Mouse (Mus musculus) Muller cell, postnatal 12 days (primary cell): ENCODE results near the gene Gm12695.

Source experiments
- DNase-seq: peaks from one replicate; pipeline ENCODE4 v3.0.0-alpha.2; 2015; ENCODE audit errors: inconsistent ontology term

Gene Gm12695

DNA sequence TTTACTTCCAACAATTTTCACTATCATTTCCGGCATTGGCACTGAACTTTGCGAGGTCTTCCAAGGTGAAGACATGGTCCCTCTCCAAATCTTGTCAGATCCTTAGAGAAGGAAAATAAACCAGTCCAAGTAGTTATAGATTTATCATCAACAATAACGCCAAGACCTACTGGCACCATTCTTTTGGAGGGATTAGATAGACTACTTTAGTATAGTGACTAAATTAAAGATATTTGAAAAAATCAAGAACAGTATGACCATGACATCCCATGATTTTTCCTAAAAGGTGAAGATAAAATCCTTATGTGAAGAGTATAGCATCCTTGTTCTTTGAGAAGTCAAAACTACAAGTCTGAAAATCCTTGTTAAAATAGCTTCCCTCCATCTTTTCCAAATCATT lies at the start of gene Gm12695:
TSS of gene Gm12695 (minus strand) at position 101 of the 400 bp plus-strand sequence.
- DNase-seq, result no peak

DNA sequence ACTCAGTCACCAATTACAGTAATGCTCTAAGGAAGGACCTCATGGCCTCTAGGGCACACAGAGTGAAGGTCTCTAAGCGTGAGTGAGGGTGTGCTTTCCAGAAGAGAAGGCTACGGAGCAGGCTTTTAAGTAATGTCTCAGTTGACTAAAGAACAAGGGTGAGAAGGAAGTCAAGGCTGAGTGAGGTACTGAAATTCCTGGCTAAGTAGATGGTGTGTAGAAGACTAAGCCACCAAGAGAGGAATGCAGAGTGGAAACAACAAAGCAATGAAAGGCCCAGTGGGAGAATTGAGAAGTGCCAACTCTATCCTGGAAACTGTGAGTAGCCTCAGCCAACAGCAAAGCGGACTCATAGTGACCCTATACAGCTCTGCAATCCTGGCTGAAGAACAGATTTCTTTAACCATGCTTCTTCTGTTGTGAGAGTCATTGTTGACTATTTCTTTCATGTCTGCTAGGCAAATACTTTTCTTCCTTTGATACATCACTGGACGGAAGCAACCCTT lies 40.6 kb upstream of the Gm12695 start:
- peak; percentile 64 for DNase-seq

DNA sequence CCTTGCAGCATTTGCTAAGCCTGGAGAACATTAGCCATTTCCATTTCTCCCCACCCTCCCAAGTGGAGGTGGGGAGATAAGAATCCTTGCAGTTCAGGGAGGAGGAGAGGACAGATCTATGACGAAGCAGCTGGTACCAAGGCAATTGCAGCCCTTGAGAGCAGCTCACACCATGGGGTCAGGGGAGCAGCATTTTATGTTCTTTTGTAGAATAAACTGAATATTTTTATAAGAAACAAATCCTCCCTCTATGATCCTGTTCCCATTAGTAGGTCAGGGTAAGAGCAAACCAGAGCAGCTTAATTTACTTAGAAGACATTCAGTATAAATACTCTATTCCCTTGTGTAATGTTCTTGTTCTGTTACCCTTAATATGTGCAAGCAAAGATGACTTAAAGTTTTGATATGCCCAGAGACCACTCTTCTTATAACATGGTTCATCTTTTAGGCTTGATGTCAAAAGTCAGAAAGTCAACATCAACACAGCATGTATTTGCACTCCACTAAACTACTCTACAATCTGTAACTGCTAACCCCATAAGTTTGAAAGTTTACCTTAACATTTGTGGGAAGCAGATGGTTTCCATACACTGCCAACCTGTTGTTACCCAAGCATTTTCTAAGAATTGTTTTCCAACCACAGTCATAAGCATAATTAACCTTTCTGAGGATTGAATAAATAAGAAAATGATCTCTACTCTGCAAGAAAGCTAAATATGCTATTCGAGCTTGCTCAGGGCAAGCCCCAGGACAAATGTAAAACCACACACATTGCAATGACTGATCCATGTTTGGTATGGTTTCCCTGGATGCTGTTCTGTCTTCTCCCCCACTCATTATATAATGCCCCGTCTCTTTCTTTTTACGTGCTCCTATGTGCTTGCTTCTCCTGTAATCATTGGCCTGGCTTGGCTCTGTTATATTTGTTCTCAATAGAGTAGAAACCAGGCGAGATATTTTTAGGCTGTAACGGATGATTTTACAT lies 22.1 kb upstream of the Gm12695 start:
- no peak for DNase-seq

DNA sequence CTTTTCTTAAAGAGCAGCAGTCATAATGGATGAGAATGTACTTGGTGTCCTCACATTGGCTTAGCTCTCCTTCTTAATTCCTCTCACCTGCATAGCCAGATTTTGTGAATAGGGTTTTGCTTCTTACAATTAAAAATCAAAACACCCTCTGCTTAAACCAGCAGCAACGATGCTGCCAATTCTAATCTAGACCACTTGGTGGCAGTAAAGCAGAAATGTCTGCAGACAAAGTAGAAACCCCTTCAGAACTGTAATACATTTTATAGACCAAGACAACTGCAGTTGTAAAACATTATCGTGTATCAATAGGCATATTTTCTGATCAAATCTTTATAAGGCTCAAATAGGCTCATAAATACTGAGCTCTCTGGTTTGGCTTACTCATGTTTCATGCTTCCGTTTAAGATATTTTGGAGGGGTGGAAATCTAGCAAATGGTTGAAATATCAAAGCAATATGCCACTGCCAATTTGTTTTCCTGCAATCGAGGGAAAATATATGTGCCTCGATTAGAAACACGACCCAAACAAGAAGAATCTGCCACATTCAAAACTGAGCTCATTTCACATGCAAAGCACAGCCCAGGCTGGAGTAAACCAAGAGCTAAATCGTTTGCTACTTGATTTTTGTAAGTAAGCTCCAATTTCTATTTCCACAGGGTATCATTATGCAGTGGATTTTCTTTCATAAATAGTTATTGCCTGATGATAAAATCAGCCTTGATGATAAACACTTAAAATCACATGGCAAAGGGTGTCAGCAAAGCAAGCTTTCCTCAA lies 14.6 kb upstream of the Gm12695 start:
- peak; percentile 11 for DNase-seq

DNA sequence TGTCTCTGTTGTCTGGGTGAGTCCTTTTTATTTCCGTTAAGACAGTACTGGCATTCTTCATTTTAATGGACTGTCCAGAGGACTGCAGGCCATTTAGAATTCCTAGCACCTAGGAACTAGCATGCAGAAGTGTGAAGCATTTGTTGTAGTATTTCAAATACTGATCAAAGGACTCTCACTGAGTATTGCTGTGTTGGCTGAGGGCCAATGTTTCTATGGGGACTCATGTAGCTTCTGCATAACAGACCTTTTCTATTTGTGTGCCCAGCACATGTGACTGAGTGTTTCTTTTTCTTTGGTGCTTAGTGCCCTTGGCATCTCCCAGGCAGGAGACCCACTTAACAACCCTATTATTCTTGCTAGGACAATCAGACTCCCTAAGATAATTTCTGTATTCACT lies 12.6 kb upstream of the Gm12695 start:
- peak; percentile 37 for DNase-seq

DNA sequence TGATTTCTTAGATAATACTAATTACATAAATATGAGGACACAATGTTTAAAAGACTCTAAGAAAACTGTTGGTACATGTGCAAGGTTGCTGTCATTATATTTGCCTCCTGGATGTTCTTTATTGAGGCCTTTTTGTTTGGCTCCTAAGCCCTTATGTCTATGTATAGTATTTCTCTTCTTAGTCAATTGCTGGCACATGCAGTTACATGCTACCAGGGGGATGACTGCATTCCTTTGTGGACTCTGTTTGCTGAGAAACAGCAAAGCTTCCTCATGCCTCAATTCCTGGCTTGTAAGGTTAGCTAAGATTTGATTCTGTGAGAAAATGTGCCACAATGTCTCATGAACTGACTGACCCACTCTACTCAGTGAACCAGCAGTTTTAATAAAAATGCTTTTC lies 6.3 kb upstream of the Gm12695 start:
- DNase-seq, result peak; percentile 51

DNA sequence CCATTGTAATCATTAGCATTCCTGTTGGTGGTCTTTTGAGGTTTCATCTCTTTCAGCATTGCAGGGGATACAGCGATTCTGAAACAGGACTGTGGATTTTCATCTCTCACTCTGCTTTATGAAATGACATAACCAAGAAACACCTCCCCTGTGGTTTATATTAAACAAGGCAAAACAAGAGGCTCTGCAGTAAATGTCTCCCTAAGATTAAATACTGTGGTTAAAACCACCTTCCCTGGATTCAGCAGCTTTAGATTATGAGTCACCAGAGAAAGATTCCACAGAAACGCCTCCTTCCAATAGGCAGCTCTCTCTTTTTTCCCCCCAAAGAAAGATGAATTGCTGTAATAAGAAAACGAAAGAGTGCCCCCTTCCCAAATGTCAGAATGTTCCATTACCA lies 4.9 kb upstream of the Gm12695 start:
- peak; percentile 67 for DNase-seq

DNA sequence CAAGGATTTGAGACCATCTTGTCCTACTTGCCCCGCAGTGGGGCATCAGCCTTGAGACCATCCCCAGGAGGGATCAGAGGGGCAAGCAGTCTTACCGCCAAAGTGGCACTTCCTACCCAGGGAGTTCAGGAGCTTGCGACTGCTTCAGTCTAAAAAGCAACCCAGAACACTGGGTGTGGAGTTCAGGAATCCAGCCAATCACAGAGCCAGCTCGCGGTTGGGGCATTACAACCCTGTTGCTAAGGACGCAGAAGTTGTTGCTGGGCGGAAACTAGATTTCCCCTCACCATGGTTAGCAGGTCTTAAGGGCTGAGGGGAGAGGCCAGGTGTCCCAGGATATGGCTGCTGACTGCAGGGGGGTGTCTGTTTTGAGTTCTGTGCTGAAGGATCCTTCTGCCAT lies 1.6 kb upstream of the Gm12695 start:
- DNase-seq, result no peak

DNA sequence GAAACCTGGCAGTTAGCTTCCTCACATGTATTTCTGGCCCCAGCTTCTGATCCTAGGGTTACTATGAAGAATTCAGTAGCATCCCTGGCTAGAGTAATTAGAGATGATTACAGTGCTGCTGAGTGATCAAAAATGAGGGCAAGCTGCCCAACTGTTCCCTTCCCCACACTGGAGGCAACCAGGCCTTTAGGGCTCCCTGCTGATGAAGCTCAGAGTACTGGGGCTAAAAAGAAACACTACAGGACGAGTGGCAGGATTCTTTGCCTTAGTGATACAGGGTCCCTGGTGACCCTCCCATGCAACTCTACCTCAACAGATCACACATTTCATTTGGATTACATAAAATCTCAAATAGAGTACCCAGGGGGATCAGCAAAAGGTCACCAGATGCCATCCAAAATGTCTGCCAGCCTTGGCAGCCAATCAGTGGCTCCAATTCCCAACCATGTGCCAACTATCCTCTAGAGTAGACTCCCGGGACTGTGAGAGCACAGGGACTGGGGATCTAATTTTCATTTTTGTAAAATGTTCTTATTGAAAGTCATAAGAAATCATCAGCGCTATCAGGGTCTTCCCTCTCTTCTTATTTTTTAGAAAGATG lies 11.9 kb downstream of the Gm12695 start:
- peak; percentile 63 for DNase-seq

DNA sequence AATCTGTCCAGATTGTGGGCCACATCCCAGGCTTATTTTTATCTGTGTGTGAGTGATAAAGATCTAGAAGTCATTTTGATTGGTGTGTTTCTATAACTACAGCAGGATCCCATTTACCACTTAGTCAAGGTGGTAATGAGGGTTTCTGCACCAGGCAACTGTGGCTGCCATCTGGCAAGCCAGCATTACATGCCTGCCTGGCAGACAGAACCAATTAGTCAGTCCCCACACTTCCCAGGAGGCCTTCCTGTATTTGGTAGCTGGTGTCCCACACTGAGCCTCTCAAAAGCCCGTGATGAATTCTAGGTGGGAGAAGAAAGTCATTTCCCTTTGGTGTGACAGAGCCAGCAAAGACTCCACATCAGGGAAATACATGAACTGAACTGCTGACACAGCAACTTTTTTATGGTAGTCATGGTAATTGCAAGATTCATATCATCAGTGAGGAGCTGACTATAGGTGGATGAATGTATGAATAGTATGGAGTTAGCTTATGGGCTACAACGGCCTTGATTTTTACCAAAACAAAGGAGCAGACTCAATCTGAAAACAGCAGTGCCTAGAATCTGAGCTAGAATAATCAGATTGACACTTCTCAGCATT lies 18.5 kb downstream of the Gm12695 start:
- peak; percentile 36 for DNase-seq

DNA sequence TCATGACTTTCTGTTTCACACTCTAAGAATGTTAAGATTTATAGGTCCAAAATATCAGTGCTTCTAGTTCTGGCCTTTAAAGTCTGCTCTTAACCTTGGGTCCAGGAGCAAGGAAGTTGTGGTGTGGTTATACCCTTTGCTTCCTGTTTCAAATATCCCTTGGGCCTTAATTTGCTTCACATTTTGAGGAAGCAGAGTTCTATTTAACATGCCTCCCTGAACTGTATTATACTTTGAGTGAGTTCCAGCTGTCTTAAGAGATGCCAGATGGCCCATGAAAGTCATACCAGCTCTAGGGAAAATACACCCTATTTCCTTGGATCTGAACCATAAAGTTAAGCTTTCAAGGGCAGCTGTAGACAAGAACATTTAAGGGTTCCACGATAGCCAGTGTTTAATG lies 33.0 kb downstream of the Gm12695 start:
- no peak for DNase-seq

DNA sequence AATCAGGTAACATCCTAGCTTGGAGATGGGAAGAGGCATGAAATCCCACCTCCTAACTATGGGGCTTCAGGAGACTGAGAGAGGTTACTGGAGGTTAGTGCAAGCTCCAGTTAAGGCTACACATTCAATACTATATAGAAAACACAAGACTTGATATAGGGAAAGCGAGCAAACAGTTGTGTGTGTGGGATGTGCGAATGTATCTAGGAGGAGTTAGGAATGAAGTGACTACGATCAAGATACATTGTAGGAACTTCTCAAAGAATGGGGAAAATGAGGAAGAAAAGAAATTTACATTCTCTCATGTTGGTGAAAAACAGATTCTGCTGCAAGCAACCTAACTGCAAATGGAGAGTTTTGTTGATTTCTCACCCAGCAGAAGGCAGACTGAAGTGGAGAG lies 44.5 kb downstream of the Gm12695 start:
- no peak for DNase-seq

DNA sequence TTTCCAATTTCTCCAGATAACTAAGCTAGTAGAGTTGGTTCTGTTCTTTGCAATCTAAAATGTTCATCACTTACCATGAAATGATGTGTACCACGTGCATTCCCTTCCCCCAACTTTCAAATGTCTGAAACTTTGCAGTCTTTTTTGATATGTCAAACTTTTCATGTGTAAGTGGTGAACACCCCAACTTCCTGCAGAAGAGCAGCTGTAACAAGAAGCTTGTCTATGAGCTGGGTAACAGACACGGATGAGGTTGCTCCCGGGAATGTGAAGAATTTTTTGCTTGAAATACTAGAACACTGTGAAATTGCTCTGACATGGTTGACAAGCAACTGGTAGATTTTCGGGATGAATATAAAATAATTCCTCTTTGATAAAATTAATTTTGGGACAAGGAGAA lies 55.7 kb downstream of the Gm12695 start:
- DNase-seq, result peak; percentile 84

DNA sequence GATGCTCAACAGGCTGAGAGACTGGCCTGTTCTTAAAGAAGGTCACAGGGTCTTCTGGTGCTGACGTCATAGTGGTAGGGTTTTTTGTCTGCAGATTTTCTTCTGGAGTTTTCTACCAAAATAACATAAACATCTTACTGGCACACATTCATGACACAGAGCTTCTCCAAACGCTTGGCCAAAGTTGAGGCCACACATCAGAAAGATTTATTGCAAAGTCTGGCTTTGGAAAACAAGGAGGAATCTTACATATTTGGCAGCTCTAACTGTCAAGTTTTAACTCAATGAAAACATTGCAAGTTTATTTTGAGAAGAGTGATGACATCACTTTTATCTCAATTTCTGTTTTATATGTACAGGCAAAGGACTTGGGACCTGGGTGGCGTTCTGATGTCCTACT lies 56.8 kb downstream of the Gm12695 start:
- DNase-seq, result no peak

DNA sequence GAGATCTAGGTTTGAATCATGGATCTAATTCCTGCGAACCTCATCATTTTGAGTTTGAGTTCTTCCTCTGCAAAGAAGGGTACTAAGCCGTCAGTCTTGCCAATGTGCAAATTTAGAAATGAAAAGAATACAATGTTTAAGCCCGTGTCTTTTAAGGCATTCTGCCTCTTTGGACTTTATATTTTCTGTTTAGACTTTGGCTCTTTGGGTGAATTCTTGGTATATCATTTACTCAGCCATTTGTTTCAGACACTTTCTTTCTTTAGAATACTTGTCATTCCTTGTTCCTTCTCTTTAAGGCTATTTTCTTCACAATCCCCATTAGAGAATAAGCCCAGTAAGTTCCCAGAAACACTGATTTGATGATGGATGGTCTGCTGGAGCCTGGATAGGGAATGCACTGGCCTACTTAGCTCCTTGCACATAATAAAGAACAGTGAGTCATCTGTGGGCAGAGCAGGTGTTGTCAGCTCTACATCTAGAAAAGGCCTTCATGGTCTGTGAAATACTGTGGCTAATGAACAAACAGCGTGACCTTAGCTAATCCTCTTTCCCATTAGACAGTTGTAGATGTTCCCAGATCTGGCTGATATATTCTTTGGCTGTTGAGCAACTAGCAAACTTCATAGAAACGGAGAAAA lies 59.5 kb downstream of the Gm12695 start:
- peak; percentile 95 for DNase-seq

DNA sequence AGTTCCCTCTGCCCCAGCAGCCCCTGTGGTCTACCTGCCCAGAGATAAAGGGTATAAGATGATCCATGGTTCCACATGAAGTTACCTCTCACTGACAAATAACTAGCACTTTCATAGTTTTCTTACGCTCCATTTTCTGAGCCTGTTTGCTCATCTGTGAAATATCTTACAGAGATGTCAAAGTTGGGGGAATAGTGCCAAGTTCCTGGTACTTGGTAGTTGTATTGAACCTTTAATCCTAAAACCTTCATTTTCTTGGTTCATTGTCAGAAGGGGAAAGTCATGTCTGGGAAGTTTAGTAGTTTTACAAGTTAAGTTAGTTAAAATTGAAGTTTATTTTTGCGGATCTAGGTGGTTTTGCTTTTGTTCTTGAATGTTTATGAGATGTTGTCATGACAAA lies 62.7 kb downstream of the Gm12695 start:
- DNase-seq, result no peak

DNA sequence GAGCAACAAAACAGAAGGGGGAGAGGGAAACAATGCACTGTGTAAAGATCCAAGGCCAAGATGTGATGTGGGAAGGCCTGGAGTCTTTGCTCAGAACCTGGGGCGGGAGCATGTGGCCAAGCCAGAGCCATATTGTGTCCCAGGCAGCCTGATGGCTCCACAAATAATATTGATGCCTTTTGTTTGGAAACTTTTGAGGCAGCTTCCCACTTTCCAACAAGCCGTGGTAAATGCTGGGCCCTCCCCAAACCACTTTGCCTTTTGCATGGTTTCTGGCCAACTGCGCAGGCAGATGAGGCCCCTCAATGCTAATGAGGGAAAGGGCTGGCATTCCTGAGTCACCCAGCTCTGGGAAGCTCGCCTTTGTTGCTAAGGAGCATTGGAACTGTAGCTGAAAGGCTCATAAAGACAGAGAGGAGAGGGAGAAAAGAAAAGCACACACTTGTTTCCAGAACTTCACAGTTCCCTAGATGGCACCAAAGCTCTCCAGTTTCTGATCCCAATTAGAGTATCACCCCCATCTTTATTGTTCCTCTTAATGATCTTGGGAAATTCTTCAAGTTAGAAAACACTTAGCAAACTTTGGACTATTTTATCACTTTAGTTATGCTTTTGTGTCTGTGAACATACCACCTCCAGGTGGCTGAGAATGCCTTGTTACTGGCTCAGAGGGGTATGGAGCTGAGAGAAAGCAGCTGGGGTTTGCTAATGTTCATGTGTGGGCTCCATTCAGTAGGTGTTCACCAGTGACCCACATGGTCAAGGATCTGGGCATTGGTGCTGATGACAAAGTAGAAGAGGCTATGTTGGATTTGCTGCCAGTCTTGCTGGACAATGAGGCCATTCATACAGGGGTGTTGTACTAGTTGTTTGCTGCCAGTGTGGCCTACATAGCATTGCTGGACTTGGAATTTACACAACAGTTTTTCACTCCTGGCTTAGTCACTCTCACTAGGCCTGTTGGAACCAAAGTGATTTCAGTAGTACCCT lies 65.7 kb downstream of the Gm12695 start:
- DNase-seq, result peak; percentile 98

DNA sequence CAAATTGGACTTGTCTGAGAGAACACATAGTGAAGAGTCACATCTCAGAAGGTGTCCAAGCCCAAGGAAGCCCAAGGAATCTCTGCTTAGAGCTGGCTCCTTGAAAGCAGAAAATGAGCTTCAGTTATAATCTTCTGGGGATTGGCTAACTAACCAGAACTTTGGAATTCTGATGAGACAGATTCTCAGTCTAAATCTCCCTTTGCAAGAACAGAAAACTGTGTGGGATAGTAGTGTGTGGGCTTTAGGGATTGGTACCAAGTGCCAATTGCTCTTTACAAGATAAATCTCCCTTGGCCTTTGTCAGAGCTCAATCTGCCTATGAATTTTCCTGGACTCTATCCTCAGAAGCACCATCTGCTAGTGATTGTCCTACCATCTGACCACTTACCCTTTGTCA lies 66.5 kb downstream of the Gm12695 start:
- DNase-seq, result no peak

DNA sequence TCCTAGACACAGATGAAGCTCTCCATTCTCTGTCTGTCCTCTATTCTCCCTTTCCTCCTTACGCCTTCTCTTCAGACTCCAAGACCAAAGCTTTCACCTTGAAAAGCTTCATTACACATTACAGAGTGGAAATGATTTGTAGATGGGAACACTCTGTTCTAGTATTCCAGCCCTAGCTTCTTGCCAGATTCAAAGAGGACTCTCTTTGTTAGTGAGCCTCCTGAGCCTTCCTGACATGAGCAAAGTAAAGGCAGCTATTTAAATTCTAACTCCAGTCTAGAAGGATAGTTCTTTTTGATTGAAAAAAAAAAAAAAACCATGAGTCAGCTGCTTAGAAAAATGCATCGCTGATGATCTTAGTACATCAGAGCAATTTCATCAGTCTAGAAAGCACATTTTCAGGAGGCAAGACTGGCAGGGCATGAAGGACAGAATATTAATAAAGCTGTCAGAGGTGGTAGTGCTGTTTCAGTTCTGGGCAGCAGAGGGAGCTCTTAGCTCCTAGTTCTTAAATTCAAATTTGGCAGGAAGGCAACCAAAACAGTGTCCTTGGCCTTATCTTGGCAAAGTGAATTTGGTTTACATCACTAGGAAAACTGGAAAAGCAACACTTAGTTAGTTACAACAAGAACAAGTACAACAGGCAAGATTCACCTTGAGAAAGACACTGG lies 79.6 kb downstream of the Gm12695 start:
- DNase-seq, result peak; percentile 67

DNA sequence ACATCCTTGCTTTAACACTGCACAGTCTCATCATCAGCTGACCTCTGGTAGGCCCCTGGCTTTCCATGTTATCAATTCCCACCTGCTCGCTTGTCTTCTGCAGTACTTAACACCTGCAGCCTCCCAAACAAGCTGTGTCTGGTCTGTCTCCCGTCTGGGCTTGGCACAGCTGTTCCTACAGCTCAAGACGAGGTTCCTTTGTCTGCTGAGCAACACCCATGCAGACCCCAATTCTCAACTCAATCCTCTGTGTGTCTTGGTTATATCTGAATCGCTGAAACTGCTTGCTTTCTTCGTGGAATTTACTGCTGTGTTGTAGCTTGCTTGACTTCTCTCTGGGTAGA lies 86.8 kb downstream of the Gm12695 start:
- no peak for DNase-seq
